Mouse (Mus musculus) midbrain, embryonic 14.5 days (tissue): ENCODE measurements around the gene Parp8. TPM values are rescaled to one million over a fixed set of nuclear protein-coding genes. Genes with fewer than 3 reads are reported as not detected.
"Not testable (repeated sequence)": the region's sequence is repeated elsewhere in the genome, so short reads cannot be mapped to it uniquely, and the experiment has no call there.

Experiments used
- ATAC-seq: fragments of 200-750 bp; cut with Nextera tagmentation; 2 replicates; pipeline ENCODE4 v1.8.0; 2017; ENCODE audit warnings: moderate number of reproducible peaks, moderate library complexity; ENCODE audit not compliant: low FRiP score, low TSS enrichment
- DNase-seq: peaks from one replicate; pipeline ENCODE4 v3.0.0-alpha.2; 2015
- H3K27ac ChIP-seq: fragments of 300-500 bp; sonication (generic); replicated peaks from 2 replicates; pipeline ENCODE4 v1.5.1; 2014; ENCODE audit warnings: mild to moderate bottlenecking, low read depth, low read length, moderate library complexity
- H3K27me3 ChIP-seq: fragments of 300-500 bp; sonication (generic); 2 replicates; pipeline ENCODE4 v1.6.1; 2014; ENCODE audit warnings: low read length, control low read depth, mixed read lengths; ENCODE audit not compliant: control insufficient read depth, insufficient read depth
- H3K36me3 ChIP-seq: fragments of 300-500 bp; sonication (generic); 2 replicates; pipeline ENCODE4 v1.6.1; 2014; ENCODE audit warnings: low read length, control low read depth; ENCODE audit not compliant: control insufficient read depth, insufficient read depth
- H3K4me1 ChIP-seq: fragments of 300-500 bp; sonication (generic); 2 replicates; pipeline ENCODE4 v1.6.1; 2014; ENCODE audit warnings: mild to moderate bottlenecking, antibody characterized with exemption, low read length, control low read depth; ENCODE audit not compliant: control insufficient read depth, insufficient read depth
- H3K4me2 ChIP-seq: fragments of 300-500 bp; sonication (generic); 2 replicates; pipeline ENCODE4 v1.6.1; 2014; ENCODE audit warnings: mild to moderate bottlenecking, low read length, moderate library complexity
- H3K4me3 ChIP-seq: fragments of 300-500 bp; sonication (generic); replicated peaks from 2 replicates; pipeline ENCODE4 v1.5.1; 2014; ENCODE audit warnings: low read depth, low read length
- H3K9ac ChIP-seq: fragments of 300-500 bp; sonication (generic); replicated peaks from 2 replicates; pipeline ENCODE4 v1.6.1; 2014; ENCODE audit warnings: mild to moderate bottlenecking, low read length, moderate library complexity
- H3K9me3 ChIP-seq: fragments of 300-500 bp; sonication (generic); 2 replicates; pipeline ENCODE4 v1.6.1; 2016; ENCODE audit warnings: low read length, control low read depth, mixed read lengths; ENCODE audit not compliant: control insufficient read depth
- WGBS: fragments of 180-500 bp; shearing (Covaris S2); extraction: QIAGEN DNeasy Blood & Tissue Kit; methylation state at CpG from one replicate; pipeline ENCODE4 v1.1.7; 2014; 5-methylcytosine and 5-hydroxymethylcytosine counted together
- polyA plus RNA-seq: library from polyadenylated mRNA; unstranded; fragments of >200 nt; fragmentation: Nextera tagmentation; extraction: Ambion mirVana; gene quantifications from 2 replicates; pipeline ENCODE4 v1.2.1, GENCODE M21; 2014

Gene Parp8
- polyA plus RNA-seq, 1 experiment from 2014 or later = 36.9 TPM

DNA sequence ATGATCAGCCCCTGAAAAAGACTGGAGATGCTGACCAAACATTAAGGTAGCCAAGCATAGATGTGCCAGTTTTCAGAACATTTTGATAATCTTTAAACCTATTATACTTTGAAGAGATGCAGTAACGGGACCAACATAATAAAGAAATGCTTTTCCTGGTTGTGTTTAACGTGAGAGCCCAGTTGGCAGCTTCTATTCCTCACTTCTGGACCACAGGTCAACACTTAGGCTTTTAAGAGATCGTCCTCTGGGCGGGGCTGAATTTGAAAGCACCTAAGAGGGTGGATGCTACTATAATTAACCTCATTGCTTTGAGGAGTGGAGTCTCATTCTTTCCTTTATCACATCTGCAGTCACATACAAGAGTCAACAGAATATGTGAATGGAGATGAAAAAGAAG, 78.8 kb downstream of the Parp8 start:
- no peak for DNase-seq
- Histone ChIP-seq H3K4me2 (no peak overlapping the region), H3K27me3 (no peaks in the 10 kb centered on the region), H3K4me3 (no peak overlapping the region), H3K36me3 (no peaks in the 10 kb centered on the region), H3K27ac (no peak overlapping the region), H3K4me1 (peaks cover 5% of the 10 kb centered on the region), H3K9me3 (no peaks in the 10 kb centered on the region), H3K9ac (no peak overlapping the region)
- ATAC-seq = no peak
- 80% methylated on average over 4 of the region's 4 CpGs for WGBS

DNA sequence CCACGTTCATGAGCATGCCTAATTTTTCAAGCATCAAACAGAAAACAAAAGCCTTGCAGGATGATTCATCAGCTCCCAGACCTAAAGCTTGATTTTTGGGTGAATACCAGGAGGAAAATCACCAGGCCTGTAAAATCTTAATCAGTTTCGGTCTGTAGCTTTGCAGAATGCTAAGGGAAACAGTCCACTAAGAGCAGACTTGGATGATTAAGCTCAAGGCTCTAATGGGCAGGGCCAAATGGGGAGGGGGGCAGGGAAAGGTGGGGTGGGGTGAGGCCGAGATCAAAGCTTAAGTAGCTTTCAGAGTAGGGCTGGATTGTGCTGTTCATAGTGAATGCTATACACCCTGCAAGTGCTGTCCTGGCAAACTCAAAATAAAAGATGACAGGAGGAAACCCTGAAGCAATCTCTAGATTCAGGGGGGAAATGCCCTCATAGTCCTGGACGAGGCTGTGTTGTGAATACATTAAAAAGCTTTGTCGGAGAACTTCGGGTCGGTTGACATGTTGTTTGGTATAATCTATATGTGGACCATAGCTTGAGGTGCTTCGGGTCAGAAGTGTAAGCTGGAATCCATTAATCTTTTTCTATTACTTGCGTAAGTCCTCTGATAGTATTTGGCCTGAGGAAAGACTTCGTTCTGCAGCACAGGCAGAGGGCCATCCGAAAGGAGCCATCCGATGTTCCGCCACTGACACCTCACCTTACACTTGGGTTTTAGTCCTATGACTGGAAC, 83.9 kb downstream of the Parp8 start:
- Histone ChIP-seq H3K4me3 (no peak overlapping the region), H3K9ac (no peak overlapping the region), H3K27me3 (no peaks in the 10 kb centered on the region), H3K4me1 (peaks cover 18% of the 10 kb centered on the region), H3K4me2 (no peak overlapping the region), H3K9me3 (no peaks in the 10 kb centered on the region), H3K27ac (no peak overlapping the region), H3K36me3 (no peaks in the 10 kb centered on the region)
- DNase-seq (peak; percentile 18), ATAC-seq (peak; percentile 16; the same call in 1 of the 2 replicates)
- WGBS = 53% methylated on average over 13 of the region's 13 CpGs

DNA sequence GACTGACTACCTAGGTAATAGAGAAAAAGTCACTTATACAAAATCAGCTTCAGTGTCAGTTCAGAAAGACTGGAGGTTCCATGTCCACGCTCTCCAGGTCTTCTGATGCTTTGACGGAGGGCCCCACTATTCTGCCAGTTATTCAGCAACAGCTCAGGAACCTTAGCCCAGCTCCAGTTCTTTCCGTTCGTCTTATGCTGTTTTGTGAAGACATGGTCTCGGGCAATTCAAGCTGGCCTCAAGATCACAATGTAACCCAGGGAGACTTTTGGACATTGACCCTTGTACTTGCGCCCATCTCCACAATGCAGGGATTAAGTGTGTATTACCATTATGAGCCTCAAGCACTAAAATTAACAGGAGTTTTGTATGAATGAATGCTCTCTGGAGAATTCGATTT, 84.6 kb downstream of the Parp8 start:
- H3K27ac ChIP-seq = no peak overlapping the region
- WGBS = 50% methylated on average over 7 of the region's 7 CpGs
- H3K4me2 ChIP-seq = no peak overlapping the region
- H3K4me3 ChIP-seq = no peak overlapping the region
- DNase-seq = no peak
- no peak overlapping the region for H3K9ac ChIP-seq
- no peaks in the 10 kb centered on the region for H3K27me3 ChIP-seq
- no peak for ATAC-seq
- H3K4me1 ChIP-seq = peaks cover 18% of the 10 kb centered on the region
- no peaks in the 10 kb centered on the region for H3K36me3 ChIP-seq
- H3K9me3 ChIP-seq = no peaks in the 10 kb centered on the region

DNA sequence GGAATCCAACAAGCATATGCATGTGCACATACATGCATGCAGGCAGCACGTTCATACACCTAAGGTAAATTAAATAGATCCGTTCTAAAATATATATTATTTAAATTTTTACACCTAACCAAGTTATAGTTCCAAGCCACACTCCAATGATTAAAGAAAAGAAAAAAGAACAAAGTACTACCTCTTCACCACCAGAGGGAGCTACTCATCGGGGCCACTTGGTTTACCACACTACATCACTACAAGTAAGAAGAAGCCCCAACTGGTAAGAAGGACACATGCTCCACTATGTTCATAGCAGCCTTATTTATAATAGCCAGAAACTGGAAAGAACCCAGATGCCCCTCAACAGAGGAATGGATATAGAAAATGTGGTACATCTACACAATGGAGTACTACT, 88.3 kb downstream of the Parp8 start:
- not testable (repeated sequence) for H3K36me3 ChIP-seq, H3K27me3 ChIP-seq, H3K4me2 ChIP-seq, H3K4me3 ChIP-seq, DNase-seq, ATAC-seq, H3K27ac ChIP-seq, H3K9me3 ChIP-seq, H3K9ac ChIP-seq
- 95% methylated on average over 3 of the region's 3 CpGs for WGBS
- H3K4me1 ChIP-seq = peaks cover 15% of the 10 kb centered on the region

DNA sequence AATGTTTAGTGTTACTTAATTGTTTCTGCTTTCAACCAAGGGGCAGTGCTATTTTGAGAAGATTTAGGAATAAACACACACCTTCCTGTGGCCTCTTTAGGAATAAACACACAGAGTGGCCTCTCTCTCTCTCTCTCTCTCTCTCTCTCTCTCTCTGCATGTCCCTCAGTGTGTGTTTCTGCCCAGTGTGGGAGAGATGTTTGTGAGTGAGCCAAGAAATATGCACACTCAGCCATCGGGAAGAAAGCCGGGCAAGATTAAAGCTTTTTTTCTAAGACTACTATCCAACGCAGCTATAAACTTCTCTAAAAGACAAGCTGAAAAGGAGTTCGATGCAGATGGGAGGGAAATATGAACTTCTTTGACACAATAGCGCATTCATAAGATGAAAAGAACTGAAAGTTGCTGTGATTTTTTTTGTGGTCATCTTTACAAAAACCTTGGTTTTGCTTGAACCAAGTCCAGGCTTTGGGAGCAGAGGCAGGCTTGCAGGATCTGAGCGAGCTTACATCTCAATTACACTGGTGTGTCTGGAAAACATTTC, 107.9 kb downstream of the Parp8 start:
- WGBS = 77% methylated on average over 6 of the region's 6 CpGs

DNA sequence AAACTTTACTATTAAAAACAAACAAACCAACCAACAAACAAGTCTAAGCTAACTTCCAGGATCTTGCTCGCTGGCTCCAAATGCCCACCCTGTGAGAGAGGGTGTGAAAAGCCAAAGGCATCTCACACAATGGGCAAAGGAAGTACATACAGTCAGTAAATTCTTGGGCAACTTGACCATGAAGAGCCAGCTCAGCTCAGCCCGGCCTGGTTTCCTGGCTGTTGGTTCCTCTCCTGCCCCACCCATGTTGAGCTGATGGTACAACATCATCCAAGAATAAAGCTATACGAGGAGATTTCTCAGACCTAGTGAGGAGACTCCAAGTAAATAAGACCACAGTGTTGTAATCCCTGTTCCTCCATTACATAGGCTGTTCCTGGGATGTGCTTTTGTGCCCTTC, 117.1 kb downstream of the Parp8 start:
- no peak overlapping the region for H3K27ac ChIP-seq
- H3K36me3 ChIP-seq = no peaks in the 10 kb centered on the region
- 84% methylated on average over 3 of the region's 3 CpGs for WGBS
- no peaks in the 10 kb centered on the region for H3K9me3 ChIP-seq
- no peak for ATAC-seq
- no peaks in the 10 kb centered on the region for H3K4me1 ChIP-seq
- no peaks in the 10 kb centered on the region for H3K27me3 ChIP-seq
- no peak overlapping the region for H3K4me3 ChIP-seq
- no peak for DNase-seq
- no peak overlapping the region for H3K4me2 ChIP-seq
- H3K9ac ChIP-seq = no peak overlapping the region

More for the DNA sequence above, 107.9 kb downstream of the Parp8 start:
- no peak overlapping the region for H3K4me3 ChIP-seq
- H3K9me3 ChIP-seq = no peaks in the 10 kb centered on the region
- H3K9ac ChIP-seq = no peak overlapping the region
- no peak overlapping the region for H3K27ac ChIP-seq
- no peaks in the 10 kb centered on the region for H3K27me3 ChIP-seq
- no peaks in the 10 kb centered on the region for H3K4me1 ChIP-seq
- DNase-seq (no peak), ATAC-seq (no peak)
- no peak overlapping the region for H3K4me2 ChIP-seq
- peaks cover 12% of the 10 kb centered on the region for H3K36me3 ChIP-seq

DNA sequence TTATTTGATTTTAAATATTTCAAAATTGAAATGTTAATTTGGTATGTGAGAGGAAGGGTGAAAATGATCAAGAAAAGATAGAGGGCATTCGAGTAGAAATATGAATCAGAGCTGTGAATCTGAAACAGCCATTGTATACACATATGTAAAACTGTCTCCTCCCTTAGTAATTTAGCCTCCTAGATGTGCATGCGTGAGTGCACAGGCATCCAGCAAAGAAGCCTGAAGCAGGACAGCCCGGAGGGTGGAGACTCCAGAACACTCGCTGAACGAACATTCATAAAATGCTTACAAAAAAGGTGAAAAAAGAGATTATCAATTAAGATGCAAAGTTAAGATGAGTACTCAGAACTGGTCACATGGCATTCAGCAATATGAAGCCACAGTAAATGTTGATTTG, 121.9 kb downstream of the Parp8 start:
- no peak overlapping the region for H3K4me3 ChIP-seq
- H3K4me1 ChIP-seq = no peaks in the 10 kb centered on the region
- no peaks in the 10 kb centered on the region for H3K36me3 ChIP-seq
- H3K27ac ChIP-seq = no peak overlapping the region
- DNase-seq = no peak
- no peaks in the 10 kb centered on the region for H3K27me3 ChIP-seq
- 61% methylated on average over 5 of the region's 5 CpGs for WGBS
- H3K9ac ChIP-seq = no peak overlapping the region
- H3K4me2 ChIP-seq = no peak overlapping the region
- H3K9me3 ChIP-seq = no peaks in the 10 kb centered on the region
- ATAC-seq = no peak

DNA sequence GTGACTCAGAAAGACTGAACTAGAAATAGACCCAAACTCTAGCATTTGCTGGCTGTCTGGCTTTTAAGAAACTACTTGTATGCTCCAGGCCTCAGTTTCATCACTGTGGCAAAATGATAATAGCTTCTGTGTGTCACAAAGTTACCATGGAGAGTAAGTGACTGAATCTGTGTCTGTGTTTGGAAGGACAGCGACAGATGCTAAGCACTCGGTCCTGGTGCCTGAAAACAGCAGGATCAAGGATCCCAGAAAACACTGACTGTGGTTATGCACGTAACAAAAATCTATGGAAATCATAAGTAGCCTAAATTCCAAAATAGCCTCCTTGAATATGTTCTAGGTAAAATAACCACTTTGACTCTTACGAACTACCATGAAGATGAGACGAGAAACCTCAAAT, 126.9 kb downstream of the Parp8 start:
- DNase-seq = no peak
- no peaks in the 10 kb centered on the region for H3K27me3 ChIP-seq
- no peak overlapping the region for H3K4me3 ChIP-seq

DNA sequence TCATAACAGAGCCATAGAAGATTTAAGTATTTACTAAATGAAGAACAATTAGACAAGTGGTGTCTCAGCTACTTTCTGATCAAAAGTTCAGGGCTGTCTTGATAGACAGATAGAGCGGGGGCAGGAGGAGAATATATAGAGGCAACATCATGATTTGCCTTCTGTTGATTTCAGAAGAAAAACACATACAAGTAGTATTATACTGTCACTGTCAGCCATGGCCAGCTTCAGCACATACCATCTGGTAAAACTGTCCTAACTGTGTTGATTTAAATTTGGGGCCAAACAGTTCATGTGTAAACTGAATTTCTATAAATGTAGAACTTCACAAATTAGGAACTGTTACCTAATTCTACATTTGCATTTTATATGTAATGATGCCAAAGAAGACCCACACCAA, 127.6 kb downstream of the Parp8 start:
- H3K27me3 ChIP-seq = no peaks in the 10 kb centered on the region
- peaks cover 14% of the 10 kb centered on the region for H3K36me3 ChIP-seq
- no peak overlapping the region for H3K27ac ChIP-seq
- DNase-seq = no peak
- WGBS = 98% methylated on average over 1 of the region's 1 CpGs
- no peak overlapping the region for H3K4me3 ChIP-seq
- H3K4me1 ChIP-seq = no peaks in the 10 kb centered on the region
- H3K4me2 ChIP-seq = no peak overlapping the region
- ATAC-seq = no peak
- no peaks in the 10 kb centered on the region for H3K9me3 ChIP-seq
- H3K9ac ChIP-seq = no peak overlapping the region

More for the DNA sequence above, 126.9 kb downstream of the Parp8 start:
- no peak for ATAC-seq
- Histone ChIP-seq H3K36me3 (peaks cover 11% of the 10 kb centered on the region; the same call in 1 of the 2 replicates), H3K4me1 (no peaks in the 10 kb centered on the region), H3K9ac (no peak overlapping the region), H3K9me3 (no peaks in the 10 kb centered on the region), H3K27ac (no peak overlapping the region), H3K4me2 (no peak overlapping the region)
- WGBS = 90% methylated on average over 5 of the region's 5 CpGs
